Mouse (Mus musculus) MEL (cell line): Measurements from ENCODE around the gene Tnpo1. TPM values are rescaled to one million over a fixed set of nuclear protein-coding genes. Genes with fewer than 3 reads are reported as not detected.

Source experiments
- DNase-seq: peaks from one replicate; pipeline ENCODE4 v3.0.0; 2011; ENCODE audit warnings: low read depth, low spot score
- H3K27ac ChIP-seq: 2 replicates; pipeline ENCODE4 v1.5.1; 2012; ENCODE audit warnings: low read depth, mild to moderate bottlenecking, control low read depth, low read length, moderate library complexity; ENCODE audit not compliant: control insufficient read depth
- H3K27me3 ChIP-seq, 2 experiments: fragments of 150-350 bp in 1 of 2; sonication (generic) in 1 of 2; 2 replicates each; pipeline ENCODE4 v1.6.1; 2012; ENCODE audit warnings: low read length in 2 of 2, mild to moderate bottlenecking in 2 of 2, improper control_type of control experiment in 1 of 2, moderate library complexity in 1 of 2; ENCODE audit not compliant: insufficient read depth in 2 of 2, control insufficient read depth in 1 of 2
- H3K36me3 ChIP-seq, 2 experiments: 2 replicates each; pipeline ENCODE4 v1.6.1; 2012 to 2014; ENCODE audit warnings: low read length in 2 of 2, improper control_type of control experiment in 1 of 2, inconsistent platforms in 1 of 2, mild to moderate bottlenecking in 1 of 2; ENCODE audit not compliant: insufficient read depth in 2 of 2, control insufficient read depth in 1 of 2
- H3K4me1 ChIP-seq, 2 experiments: fragments of 150-350 bp in 1 of 2; sonication (generic) in 1 of 2; 2 replicates each; pipeline ENCODE4 v1.6.1; 2012; ENCODE audit warnings: low read length in 2 of 2, improper control_type of control experiment in 1 of 2, mild to moderate bottlenecking in 1 of 2; ENCODE audit not compliant: insufficient read depth in 2 of 2, control insufficient read depth in 1 of 2
- H3K4me3 ChIP-seq, 2 experiments: fragments of 150-350 bp in 1 of 2; sonication (generic) in 1 of 2; 2 replicates each; pipeline ENCODE4 v1.5.1; 2012; ENCODE audit warnings: low read depth in 2 of 2, low read length in 2 of 2, mild to moderate bottlenecking in 2 of 2, moderate library complexity in 2 of 2, control low read depth in 1 of 2, improper control_type of control experiment in 1 of 2; ENCODE audit not compliant: control insufficient read depth in 1 of 2, insufficient read depth in 1 of 2
- H3K79me2 ChIP-seq: 2 replicates; pipeline ENCODE4 v1.6.1; 2012; ENCODE audit warnings: mild to moderate bottlenecking, low read length, moderate library complexity; ENCODE audit not compliant: control insufficient read depth, poor library complexity, insufficient read depth
- H3K9ac ChIP-seq: 2 replicates; pipeline ENCODE4 v1.6.1; 2012; ENCODE audit warnings: low read depth, mild to moderate bottlenecking, control low read depth, low read length, moderate library complexity; ENCODE audit not compliant: control insufficient read depth, poor library complexity, severe bottlenecking
- H3K9me3 ChIP-seq: fragments of 150-350 bp; sonication (generic); replicated peaks from 2 replicates; pipeline ENCODE4 v1.6.1; 2012; ENCODE audit warnings: mild to moderate bottlenecking, low read length, improper control_type of control experiment, moderate library complexity; ENCODE audit not compliant: insufficient read depth
- CHD1 ChIP-seq: IDR thresholded peaks from 2 replicates; pipeline ENCODE4 v1.6.1; 2012; ENCODE audit warnings: low read depth, mild to moderate bottlenecking, inconsistent platforms, low read length, improper control_type of control experiment
- E2F4 ChIP-seq: IDR thresholded peaks from 2 replicates; pipeline ENCODE4 v1.6.1; 2011; ENCODE audit warnings: low read depth, low read length, improper control_type of control experiment, borderline replicate concordance
- EP300 ChIP-seq, 2 experiments: IDR thresholded peaks; 2 replicates each; pipeline ENCODE4 v1.6.1; 2011; ENCODE audit warnings: improper control_type of control experiment in 2 of 2, low read length in 2 of 2, low read depth in 1 of 2, mild to moderate bottlenecking in 1 of 2
- ETS1 ChIP-seq: IDR thresholded peaks from 2 replicates; pipeline ENCODE4 v1.6.1; 2012; ENCODE audit warnings: low read depth, mild to moderate bottlenecking, inconsistent platforms, low read length, improper control_type of control experiment, moderate library complexity
- GABPA ChIP-seq: IDR thresholded peaks from 2 replicates; pipeline ENCODE4 v1.6.1; 2012; ENCODE audit warnings: low read depth, mild to moderate bottlenecking, inconsistent platforms, low read length, improper control_type of control experiment, moderate library complexity
- GATA1 ChIP-seq: IDR thresholded peaks from 2 replicates; pipeline ENCODE4 v1.6.1; 2011; ENCODE audit warnings: low read depth, low read length, improper control_type of control experiment
- JUND ChIP-seq: IDR thresholded peaks from 2 replicates; pipeline ENCODE4 v1.6.1; 2011; ENCODE audit warnings: low read depth, mild to moderate bottlenecking, improper control_type of control experiment, low read length
- MAX ChIP-seq: IDR thresholded peaks from 2 replicates; pipeline ENCODE4 v1.6.1; 2011; ENCODE audit warnings: low read length, improper control_type of control experiment
- MAZ ChIP-seq: IDR thresholded peaks from 2 replicates; pipeline ENCODE4 v1.6.1; 2012; ENCODE audit warnings: low read depth, mild to moderate bottlenecking, inconsistent platforms, low read length, improper control_type of control experiment
- MEF2A ChIP-seq: IDR thresholded peaks from 2 replicates; pipeline ENCODE4 v1.6.1; 2014; ENCODE audit warnings: low read depth, mild to moderate bottlenecking, inconsistent platforms, low read length, improper control_type of control experiment; ENCODE audit not compliant: poor library complexity, insufficient replicate concordance, severe bottlenecking; ENCODE audit errors: extremely low read depth
- MXI1 ChIP-seq: IDR thresholded peaks from 2 replicates; pipeline ENCODE4 v1.6.1; 2011; ENCODE audit warnings: mild to moderate bottlenecking, low read depth, low read length, improper control_type of control experiment
- MYB ChIP-seq: IDR thresholded peaks from 2 replicates; pipeline ENCODE4 v1.6.1; 2011; ENCODE audit warnings: mild to moderate bottlenecking, low read depth, low read length, improper control_type of control experiment
- NELFE ChIP-seq: IDR thresholded peaks from 2 replicates; pipeline ENCODE4 v1.6.1; 2011; ENCODE audit warnings: low read depth, low read length, improper control_type of control experiment
- NRF1 ChIP-seq: IDR thresholded peaks from 2 replicates; pipeline ENCODE4 v1.6.1; 2014; ENCODE audit warnings: low read depth, mild to moderate bottlenecking, inconsistent platforms, low read length, improper control_type of control experiment, moderate library complexity; ENCODE audit not compliant: poor library complexity, insufficient read depth, severe bottlenecking
- POLR2A ChIP-seq, 2 experiments: IDR thresholded peaks; 2 replicates each; pipeline ENCODE4 v1.6.1; 2011 to 2012; ENCODE audit warnings: low read length in 2 of 2, mild to moderate bottlenecking in 2 of 2, control low read depth in 1 of 2, improper control_type of control experiment in 1 of 2, low read depth in 1 of 2, moderate library complexity in 1 of 2; ENCODE audit not compliant: control insufficient read depth in 1 of 2, insufficient read depth in 1 of 2, poor library complexity in 1 of 2
- POLR2AphosphoS2 ChIP-seq: IDR thresholded peaks from 2 replicates; pipeline ENCODE4 v1.6.1; 2011; ENCODE audit warnings: low read length, improper control_type of control experiment
- POLR2AphosphoS5 ChIP-seq: IDR thresholded peaks from 2 replicates; pipeline ENCODE4 v1.6.1; 2012; ENCODE audit warnings: low read depth, borderline replicate concordance, mild to moderate bottlenecking, inconsistent platforms, low read length, moderate library complexity, mixed read lengths
- RAD21 ChIP-seq: IDR thresholded peaks from 2 replicates; pipeline ENCODE4 v1.6.1; 2011; ENCODE audit warnings: mild to moderate bottlenecking, low read depth, low read length, improper control_type of control experiment
- RCOR1 ChIP-seq: IDR thresholded peaks from 2 replicates; pipeline ENCODE4 v1.6.1; 2012; ENCODE audit warnings: low read depth, mild to moderate bottlenecking, inconsistent platforms, low read length, improper control_type of control experiment
- SIN3A ChIP-seq: IDR thresholded peaks from 2 replicates; pipeline ENCODE4 v1.6.1; 2012; ENCODE audit warnings: low read length, improper control_type of control experiment, inconsistent platforms
- SMC3 ChIP-seq: IDR thresholded peaks from 2 replicates; pipeline ENCODE4 v1.6.1; 2011; ENCODE audit warnings: low read depth, low read length, improper control_type of control experiment
- TAL1 ChIP-seq: IDR thresholded peaks from 2 replicates; pipeline ENCODE4 v1.6.1; 2012; ENCODE audit warnings: mild to moderate bottlenecking, inconsistent platforms, low read length, moderate library complexity, mixed read lengths
- TBP ChIP-seq: IDR thresholded peaks from 2 replicates; pipeline ENCODE4 v1.8.0; 2011; ENCODE audit warnings: low read depth, low read length, improper control_type of control experiment
- UBTF ChIP-seq: IDR thresholded peaks from 2 replicates; pipeline ENCODE4 v1.6.1; 2012; ENCODE audit warnings: low read depth, mild to moderate bottlenecking, inconsistent platforms, low read length, improper control_type of control experiment, moderate library complexity, borderline replicate concordance; ENCODE audit not compliant: insufficient read depth
- USF1 ChIP-seq: IDR thresholded peaks from 2 replicates; pipeline ENCODE4 v1.6.1; 2014; ENCODE audit warnings: low read depth, mild to moderate bottlenecking, inconsistent platforms, low read length, improper control_type of control experiment, moderate library complexity
- ZKSCAN1 ChIP-seq: IDR thresholded peaks from 2 replicates; pipeline ENCODE4 v1.6.1; 2012; ENCODE audit warnings: low read depth, mild to moderate bottlenecking, inconsistent platforms, low read length, improper control_type of control experiment, moderate library complexity
- polyA plus RNA-seq, 2 experiments: library from polyadenylated mRNA; stranded (reverse) in 1 of 2; unstranded in 1 of 2; fragments of >175 nt in 1 of 2; fragments of >200 nt in 1 of 2; gene quantifications; 2 replicates each; pipeline versions ENCODE4 v1.2.1 to v1.2.4; 2012; ENCODE audit warnings: low replicate concordance in 2 of 2, low read depth in 1 of 2; ENCODE audit not compliant: insufficient read length in 2 of 2, insufficient read depth in 1 of 2, missing spikeins in 1 of 2
- total RNA-seq: library from RNA; depleted of rRNA; stranded (reverse); fragments of 300-350 nt; gene quantifications from 2 replicates; pipeline ENCODE4 v1.2.3, GENCODE M21; 2012

Gene Tnpo1
- total and polyA plus RNA-seq, 3 experiments: 48.0 to 123 (median 89.6) TPM

DNA sequence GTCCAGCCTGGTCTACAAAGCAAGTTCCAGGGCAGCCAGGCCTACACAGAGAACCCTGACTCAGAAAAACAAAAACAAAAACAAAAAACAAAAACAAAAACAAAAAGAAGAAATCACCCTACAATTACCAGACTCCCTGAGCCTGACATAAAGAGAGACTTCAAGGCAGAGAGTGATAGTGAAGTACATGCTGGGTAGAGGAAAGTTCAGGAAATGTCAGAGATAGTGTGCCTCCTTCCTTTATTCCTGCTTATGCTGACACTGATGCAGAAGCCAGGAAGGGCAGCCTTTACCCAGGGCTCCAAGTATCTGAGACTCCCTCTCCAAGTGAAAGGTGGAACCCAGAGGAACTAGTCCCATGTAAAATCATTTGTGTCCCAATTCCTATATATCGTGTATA, 121.7 kb downstream of the Tnpo1 start:
- H3K27ac ChIP-seq: peak overlapping the region; percentile 74
- H3K4me1 ChIP-seq: peaks cover 13 to 20% of the 10 kb centered on the region in 2 experiments

DNA sequence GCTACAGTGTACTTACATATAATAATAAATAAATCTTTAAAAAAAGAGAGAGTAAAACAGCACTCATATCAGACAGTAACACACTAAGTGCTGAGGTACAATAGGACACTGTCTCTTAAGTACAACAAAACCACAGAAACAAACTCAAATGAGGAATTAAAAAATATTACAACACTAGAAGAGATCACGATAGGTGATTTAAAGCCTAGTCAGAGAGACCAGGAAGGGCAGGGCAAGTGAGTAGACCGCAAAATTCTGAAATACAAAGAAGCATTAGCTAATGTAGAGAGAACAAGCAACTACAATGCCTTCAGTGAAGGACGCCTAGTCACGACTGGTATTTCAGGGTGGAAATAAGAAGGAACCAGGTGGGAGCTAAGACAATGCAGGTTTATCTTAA, 122.5 kb downstream of the Tnpo1 start:
- Histone ChIP-seq H3K9me3 (no peaks in the 10 kb centered on the region), H3K27me3 (no peaks in the 10 kb centered on the region), H3K27ac (peak overlapping the region; percentile 73), H3K36me3 (peaks cover 2 to 24% of the 10 kb centered on the region in 2 experiments; a peak in 3 of 4 replicates), H3K79me2 (peaks cover 8% of the 10 kb centered on the region), H3K4me1 (peaks cover 13% of the 10 kb centered on the region in 2 experiments), H3K9ac (peak overlapping the region; percentile 45), H3K4me3 (peak overlapping the region in 1 of 2 experiments; percentile 18; a peak in 1 of 4 replicates)
- peak; percentile 88 for DNase-seq
- TF ChIP-seq MAX: no peak
- TF ChIP-seq TBP: peak; percentile 83
- no peak for TF ChIP-seq E2F4
- TF ChIP-seq MAZ: no peak
- no peak for TF ChIP-seq MEF2A
- TF ChIP-seq RAD21: no peak
- TF ChIP-seq MYB: no peak
- TF ChIP-seq POLR2AphosphoS2: no peak
- TF ChIP-seq EP300 (IDR thresholded peaks at IDR 0.05; ENCODE audit: low read depth in 1 of 2, low read length in 2 of 2): peak; percentile 61 to 69
- TF ChIP-seq UBTF: no peak
- TF ChIP-seq MXI1: no peak
- TF ChIP-seq GATA1: peak; percentile 48
- TF ChIP-seq GABPA: no peak
- TF ChIP-seq CHD1: no peak
- no peak for TF ChIP-seq JUND
- no peak for TF ChIP-seq SMC3
- peak; percentile 87 for TF ChIP-seq ETS1
- TF ChIP-seq SIN3A: peak; percentile 70
- no peak for TF ChIP-seq ZKSCAN1
- TF ChIP-seq NELFE: no peak
- no peak for TF ChIP-seq POLR2AphosphoS5
- TF ChIP-seq POLR2A (IDR thresholded peaks at IDR 0.05; ENCODE audit: control insufficient read depth in 1 of 2, insufficient read depth in 1 of 2, low read depth in 1 of 2, low read length in 2 of 2, poor library complexity in 1 of 2): no peak
- 0 out of 2 replicates have a peak, but pooled peaks have one; percentile 34 for TF ChIP-seq RCOR1
- peak; percentile 66 for TF ChIP-seq TAL1
- no peak for TF ChIP-seq USF1

More for the DNA sequence above, 121.7 kb downstream of the Tnpo1 start:
- Histone ChIP-seq H3K9ac (peak overlapping the region; percentile 27; the same call in 1 of the 2 replicates), H3K9me3 (no peaks in the 10 kb centered on the region), H3K36me3 (peaks cover 2 to 26% of the 10 kb centered on the region in 2 experiments; a peak in 3 of 4 replicates), H3K79me2 (peaks cover 8% of the 10 kb centered on the region), H3K27me3 (no peaks in the 10 kb centered on the region)
- DNase-seq: peak; percentile 27
- 0 out of 4 replicates have a peak, but pooled peaks of 1 of the 2 experiments have one; percentile 10 for TF ChIP-seq EP300 (IDR thresholded peaks at IDR 0.05; ENCODE audit: low read depth in 1 of 2, low read length in 2 of 2)
- TF ChIP-seq NRF1: no peak
- 0 out of 2 replicates have a peak, but pooled peaks have one; percentile 8 for TF ChIP-seq ETS1
- TF ChIP-seq, all 39 proteins: peak for 2
- H3K4me3 ChIP-seq: peak overlapping the region in 1 of 2 experiments; percentile 18; a peak in 1 of 4 replicates
